Mouse (Mus musculus) small intestine, adult 2 months (tissue): ENCODE results near the gene Pfkp. TPM values are rescaled to one million over a fixed set of nuclear protein-coding genes. Genes with fewer than 3 reads are reported as not detected.

Source experiments
- H3K27ac ChIP-seq: fragments of 200-500 bp; 2 replicates; pipeline ENCODE4 v1.5.1; 2012; ENCODE audit warnings: low read depth, low read length, control low read depth, inconsistent platforms; ENCODE audit not compliant: insufficient read depth
- H3K27me3 ChIP-seq: fragments of 200-500 bp; 2 replicates; pipeline ENCODE4 v1.6.1; 2012; ENCODE audit warnings: mild to moderate bottlenecking, moderate library complexity, low read length, inconsistent platforms; ENCODE audit not compliant: control insufficient read depth, insufficient read depth
- H3K36me3 ChIP-seq: fragments of 200-500 bp; 2 replicates; pipeline ENCODE4 v1.6.1; 2012; ENCODE audit warnings: mild to moderate bottlenecking, low read length, control low read depth, inconsistent platforms; ENCODE audit not compliant: control insufficient read depth, insufficient read depth
- H3K4me1 ChIP-seq: fragments of 200-500 bp; 2 replicates; pipeline ENCODE4 v1.6.1; 2012; ENCODE audit warnings: low read length, inconsistent platforms, mixed read lengths; ENCODE audit not compliant: control insufficient read depth, insufficient read depth, insufficient read length
- H3K4me3 ChIP-seq: fragments of 200-500 bp; 2 replicates; pipeline ENCODE4 v1.5.1; 2012; ENCODE audit warnings: low read depth, mild to moderate bottlenecking, control low read depth, inconsistent platforms, low read length, moderate library complexity
- CTCF ChIP-seq: fragments of 200-500 bp; IDR thresholded peaks from 2 replicates; pipeline ENCODE4 v1.5.1; 2012; ENCODE audit warnings: low read depth, mild to moderate bottlenecking, control low read depth, inconsistent platforms, low read length, moderate library complexity, mixed read lengths; ENCODE audit not compliant: insufficient replicate concordance, insufficient read length; ENCODE audit errors: extremely low read depth
- POLR2A ChIP-seq: fragments of 200-500 bp; IDR thresholded peaks from 2 replicates; pipeline ENCODE4 v1.6.1; 2012; ENCODE audit warnings: low read depth, mild to moderate bottlenecking, control low read depth, inconsistent platforms, low read length, moderate library complexity
- WGBS: fragments of 180-500 bp; shearing (Covaris S2); methylation state at CpG from one replicate; pipeline ENCODE4 v1.1.7; 2018; 5-methylcytosine and 5-hydroxymethylcytosine counted together
- polyA plus RNA-seq: library from polyadenylated mRNA; depleted of rRNA; stranded (reverse); fragments of >200 nt; gene quantifications from 2 replicates; pipeline ENCODE4 v1.2.3, GENCODE M21; 2012

Pfkp gene
- polyA plus RNA-seq, 1 experiment, result 159 TPM

DNA sequence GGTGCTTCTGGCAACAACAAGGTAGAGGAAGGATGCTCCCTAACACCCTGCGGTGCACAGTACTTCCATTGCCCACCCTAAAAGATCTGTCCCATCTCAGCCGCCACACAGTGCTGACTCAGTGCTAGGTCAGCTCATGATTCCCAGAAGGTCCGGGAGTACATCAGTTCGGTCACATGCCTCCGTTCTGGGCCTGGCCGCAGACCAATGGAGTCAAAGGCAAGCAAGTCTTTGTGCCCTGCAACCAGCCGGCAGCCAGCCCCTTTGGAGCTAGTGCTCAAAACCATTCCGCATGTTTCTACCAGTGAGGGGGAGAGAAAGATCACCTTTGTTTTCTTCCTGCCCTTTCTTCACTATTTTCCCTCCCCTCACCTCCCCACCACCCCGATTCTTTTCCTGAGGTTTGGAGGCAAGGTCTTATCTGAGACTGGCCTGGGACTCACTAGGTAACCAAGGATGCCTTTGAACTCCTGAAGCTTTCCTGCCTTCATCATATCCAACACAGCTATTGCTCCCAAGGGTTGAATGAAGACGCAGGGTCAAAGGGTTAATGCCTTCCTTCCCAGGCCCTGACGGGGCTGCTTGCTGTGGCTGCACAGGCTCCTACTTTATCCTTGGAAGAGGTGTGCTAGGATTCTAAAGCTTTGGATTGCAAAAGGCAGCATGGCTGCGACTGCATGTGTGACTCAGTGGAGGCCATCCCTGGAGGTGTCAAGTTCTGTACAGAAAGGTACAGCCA lies 16.6 kb downstream of the Pfkp start:
- H3K27me3 ChIP-seq, result no peaks in the 10 kb centered on the region
- peaks cover 39% of the 10 kb centered on the region for H3K4me1 ChIP-seq
- no peak for TF ChIP-seq POLR2A
- TF ChIP-seq CTCF, result no peak
- WGBS, result 85% methylated on average over 12 of the region's 12 CpGs
- H3K4me3 ChIP-seq, result no peak overlapping the region
- peaks cover 19% of the 10 kb centered on the region for H3K36me3 ChIP-seq
- 0 out of 2 replicates have a peak overlapping the region, but pooled peaks have one; percentile 58 for H3K27ac ChIP-seq

DNA sequence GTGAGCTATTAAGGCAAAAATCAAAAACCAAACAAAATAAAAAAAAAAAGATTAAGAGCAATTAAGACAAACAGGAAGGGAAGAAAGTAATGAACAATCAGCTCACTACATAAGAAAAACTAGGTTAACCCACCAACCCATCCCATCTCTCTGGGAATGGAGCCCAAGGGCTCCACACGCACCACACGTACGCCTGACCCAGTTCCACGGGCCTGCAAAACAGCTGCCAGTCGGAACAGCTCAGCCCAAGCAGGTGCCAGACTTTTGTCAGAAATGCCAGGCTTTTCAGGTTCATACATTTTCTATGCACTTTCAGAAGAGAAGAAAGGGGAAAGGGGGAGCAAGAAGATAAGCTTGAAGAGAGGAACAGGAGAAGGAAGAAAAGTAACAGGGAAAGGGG lies 17.9 kb downstream of the Pfkp start:
- peaks cover 24% of the 10 kb centered on the region for H3K36me3 ChIP-seq
- H3K4me3 ChIP-seq, result no peak overlapping the region
- H3K4me1 ChIP-seq, result peaks cover 35% of the 10 kb centered on the region
- no peak overlapping the region for H3K27ac ChIP-seq
- 91% methylated on average over 5 of the region's 5 CpGs for WGBS
- no peak for TF ChIP-seq CTCF
- no peak for TF ChIP-seq POLR2A
- no peaks in the 10 kb centered on the region for H3K27me3 ChIP-seq

DNA sequence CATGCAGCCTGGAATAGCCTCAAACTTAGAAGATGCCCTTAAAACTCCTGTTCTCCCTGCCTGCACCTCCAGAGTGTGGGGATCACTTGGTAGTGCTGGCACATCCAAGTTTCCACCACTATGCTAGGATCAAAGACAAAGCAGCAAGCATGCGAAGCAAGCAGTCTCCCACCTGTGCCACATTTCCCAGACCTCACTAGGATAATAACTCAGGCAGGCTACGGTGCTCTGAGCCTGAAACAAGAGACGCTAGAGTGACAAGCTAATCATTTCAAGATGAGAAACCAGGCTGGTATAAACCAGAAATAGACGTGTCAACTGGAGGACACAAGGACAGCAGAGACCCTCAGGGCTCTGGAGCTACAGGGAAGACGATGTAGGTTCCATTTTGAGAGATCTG lies 18.6 kb downstream of the Pfkp start:
- Histone ChIP-seq H3K27ac (no peak overlapping the region), H3K27me3 (no peaks in the 10 kb centered on the region), H3K4me1 (peaks cover 36% of the 10 kb centered on the region), H3K36me3 (peaks cover 26% of the 10 kb centered on the region), H3K4me3 (no peak overlapping the region)
- 91% methylated on average over 5 of the region's 5 CpGs for WGBS
- TF ChIP-seq CTCF (no peak), POLR2A (no peak)

DNA sequence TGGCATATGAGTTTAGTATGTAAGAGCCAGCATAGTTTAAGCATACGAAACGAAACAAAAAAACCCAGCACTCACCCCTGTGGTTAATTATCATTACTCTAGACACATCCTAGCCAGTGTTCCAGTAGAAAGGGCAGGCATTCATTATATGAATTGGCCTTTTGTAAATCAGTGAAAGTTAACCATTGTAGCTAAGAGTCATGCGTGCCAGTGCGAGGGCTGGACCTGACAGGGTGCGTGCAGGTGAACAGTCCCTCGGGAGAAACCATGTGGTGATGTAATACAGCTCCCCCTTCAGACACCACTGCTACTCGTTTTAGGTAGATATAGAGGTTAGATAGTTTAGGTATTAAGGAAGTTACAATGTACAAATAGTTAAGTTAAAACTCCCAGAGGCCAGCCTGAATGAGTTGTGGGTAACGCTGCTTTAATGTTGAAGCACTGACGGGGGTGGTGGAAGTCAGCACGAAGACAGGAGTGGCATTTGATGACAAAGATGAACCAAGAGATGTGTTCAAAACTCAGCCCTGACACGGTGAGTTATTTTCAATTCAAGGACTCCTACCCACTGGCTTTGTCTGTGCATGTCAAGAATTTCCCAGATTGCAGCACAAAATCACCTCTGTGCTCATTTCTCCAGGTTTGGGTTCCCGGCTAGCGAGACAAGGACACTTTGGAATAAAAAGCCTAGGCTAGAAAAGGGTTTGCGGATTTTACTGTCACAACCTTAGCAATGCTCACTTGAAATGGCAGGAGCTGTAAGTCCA lies 19.4 kb downstream of the Pfkp start:
- no peak for TF ChIP-seq CTCF
- no peak for TF ChIP-seq POLR2A
- WGBS, result 77% methylated on average over 14 of the region's 14 CpGs
- no peak overlapping the region for H3K27ac ChIP-seq

DNA sequence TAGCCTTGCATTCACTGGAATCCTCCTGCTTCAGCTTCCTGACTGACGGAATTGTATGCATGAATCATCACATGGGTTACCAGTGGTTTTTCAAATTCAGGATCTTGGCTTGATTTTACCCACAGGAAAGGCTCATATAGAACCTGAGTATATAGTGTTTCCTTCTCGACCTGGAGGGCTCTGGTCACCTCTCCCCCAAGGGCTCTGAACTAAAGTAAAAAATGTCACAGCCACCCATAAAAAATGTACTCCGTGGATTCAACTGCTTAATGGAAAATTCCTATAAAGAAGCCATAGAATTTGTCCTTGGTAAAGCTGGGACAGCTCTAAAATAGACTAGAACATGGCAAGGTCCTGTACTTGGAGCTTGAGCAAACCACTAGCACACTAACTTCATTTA lies 20.3 kb downstream of the Pfkp start:
- Histone ChIP-seq H3K27me3 (no peaks in the 10 kb centered on the region), H3K27ac (no peak overlapping the region), H3K4me1 (peaks cover 25% of the 10 kb centered on the region), H3K4me3 (no peak overlapping the region), H3K36me3 (peaks cover 28% of the 10 kb centered on the region)
- no peak for TF ChIP-seq POLR2A
- no peak for TF ChIP-seq CTCF
- 90% methylated on average over 3 of the region's 3 CpGs for WGBS

More for the DNA sequence above, 19.4 kb downstream of the Pfkp start:
- Histone ChIP-seq H3K4me1 (peaks cover 34% of the 10 kb centered on the region), H3K27me3 (no peaks in the 10 kb centered on the region), H3K4me3 (no peak overlapping the region), H3K36me3 (peaks cover 24% of the 10 kb centered on the region)

DNA sequence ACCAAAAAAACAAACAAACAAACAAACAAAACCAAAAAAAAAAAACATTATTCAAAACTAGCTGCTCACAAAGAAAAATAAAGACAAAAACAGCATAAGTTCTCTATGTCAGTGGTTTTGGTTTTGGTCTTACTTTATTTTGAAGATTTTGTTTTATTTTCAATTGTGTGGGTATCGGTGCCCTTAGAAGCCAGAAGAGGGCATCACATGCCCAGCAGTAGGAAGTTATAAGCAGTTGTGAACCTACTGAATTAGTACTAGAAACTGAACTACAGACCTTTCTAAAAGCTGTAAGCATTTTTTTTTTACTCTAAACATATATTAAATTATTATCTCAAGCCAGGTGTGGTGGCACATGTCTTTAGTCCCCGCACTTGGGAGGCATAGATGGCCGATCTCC lies 21.2 kb downstream of the Pfkp start:
- WGBS, result 92% methylated on average over 3 of the region's 3 CpGs
- Histone ChIP-seq H3K4me1 (peaks cover 18% of the 10 kb centered on the region), H3K27ac (no peak overlapping the region), H3K27me3 (no peaks in the 10 kb centered on the region), H3K36me3 (peaks cover 32% of the 10 kb centered on the region), H3K4me3 (no peak overlapping the region)
- no peak for TF ChIP-seq CTCF
- TF ChIP-seq POLR2A, result no peak

DNA sequence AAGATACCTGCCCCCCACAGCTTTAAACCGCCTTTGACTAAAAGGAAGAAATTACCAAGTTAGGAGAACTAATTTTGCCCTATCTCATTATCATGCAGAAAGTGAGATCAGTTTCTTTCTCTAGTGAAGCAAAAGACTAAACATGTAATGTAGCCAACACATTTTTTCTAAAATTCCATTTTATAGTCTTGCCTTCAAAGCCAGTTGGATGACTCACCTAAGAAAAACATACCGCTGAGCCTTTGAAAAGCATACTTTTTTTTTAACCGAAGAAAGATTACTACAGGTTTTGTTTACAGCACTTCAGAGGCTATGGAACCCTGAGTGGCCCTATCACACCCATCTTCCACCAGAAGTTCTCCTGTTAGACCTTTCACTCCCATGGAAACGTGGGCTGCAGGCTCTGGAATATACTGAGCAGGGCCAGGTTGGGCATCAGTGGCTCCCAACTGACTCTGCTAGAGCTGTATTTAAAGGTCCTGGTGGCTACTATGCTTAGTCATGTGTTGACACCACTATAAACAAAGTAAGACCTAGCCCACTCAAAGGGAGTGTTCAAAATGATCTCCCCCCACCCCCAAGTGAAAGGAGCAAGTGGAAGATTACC lies 22.0 kb downstream of the Pfkp start:
- Histone ChIP-seq H3K4me1 (peaks cover 11% of the 10 kb centered on the region; the same call in 1 of the 2 replicates), H3K36me3 (peaks cover 37% of the 10 kb centered on the region), H3K27me3 (no peaks in the 10 kb centered on the region), H3K4me3 (no peak overlapping the region), H3K27ac (no peak overlapping the region)
- WGBS, result 63% methylated on average over 4 of the region's 4 CpGs
- no peak for TF ChIP-seq CTCF
- TF ChIP-seq POLR2A, result no peak
